Mouse (Mus musculus) forebrain, embryonic 14.5 days (tissue): ENCODE results near the gene Foxa3. TPM values are rescaled to one million over a fixed set of nuclear protein-coding genes. Genes with fewer than 3 reads are reported as not detected.
"Not testable (repeated sequence)": the region's sequence is repeated elsewhere in the genome, so short reads cannot be mapped to it uniquely, and the experiment has no call there.

Source experiments
- ATAC-seq: fragments of 200-750 bp; cut with Nextera tagmentation; 2 replicates; pipeline ENCODE4 v1.8.0; 2017; ENCODE audit warnings: mild to moderate bottlenecking, moderate library complexity
- DNase-seq: peaks from one replicate; pipeline ENCODE4 v3.0.0-alpha.2; 2015; ENCODE audit warnings: low spot score
- H3K27ac ChIP-seq: fragments of 300-500 bp; sonication (generic); 2 replicates; pipeline ENCODE4 v1.5.1; 2014; ENCODE audit warnings: low read depth, mild to moderate bottlenecking, control low read depth, low read length, moderate library complexity
- H3K27me3 ChIP-seq: fragments of 300-500 bp; sonication (generic); replicated peaks from 2 replicates; pipeline ENCODE4 v1.6.1; 2014; ENCODE audit warnings: low read length, control low read depth, mixed read lengths; ENCODE audit not compliant: control insufficient read depth, insufficient read depth
- H3K36me3 ChIP-seq: fragments of 300-500 bp; sonication (generic); 2 replicates; pipeline ENCODE4 v1.6.1; 2014; ENCODE audit warnings: low read length, control low read depth; ENCODE audit not compliant: control insufficient read depth, insufficient read depth
- H3K4me1 ChIP-seq: fragments of 300-500 bp; sonication (generic); 2 replicates; pipeline ENCODE4 v1.6.1; 2014; ENCODE audit warnings: antibody characterized with exemption, low read length, control low read depth; ENCODE audit not compliant: control insufficient read depth, insufficient read depth
- H3K4me2 ChIP-seq: fragments of 300-500 bp; sonication (generic); 2 replicates; pipeline ENCODE4 v1.6.1; 2014; ENCODE audit warnings: mild to moderate bottlenecking, control low read depth, low read length
- H3K4me3 ChIP-seq: fragments of 300-500 bp; sonication (generic); 2 replicates; pipeline ENCODE4 v1.5.1; 2014; ENCODE audit warnings: low read depth, low read length, control low read depth
- H3K9ac ChIP-seq: fragments of 300-500 bp; sonication (generic); 2 replicates; pipeline ENCODE4 v1.6.1; 2014; ENCODE audit warnings: mild to moderate bottlenecking, low read length, control low read depth, moderate library complexity
- H3K9me3 ChIP-seq: fragments of 300-500 bp; sonication (generic); replicated peaks from 2 replicates; pipeline ENCODE4 v1.6.1; 2016; ENCODE audit warnings: low read length, control low read depth, mixed read lengths; ENCODE audit not compliant: control insufficient read depth
- WGBS: fragments of 180-500 bp; shearing (Covaris S2); extraction: QIAGEN DNeasy Blood & Tissue Kit; methylation state at CpG from one replicate; pipeline ENCODE4 v1.1.7; 2014; 5-methylcytosine and 5-hydroxymethylcytosine counted together
- polyA plus RNA-seq: library from polyadenylated mRNA; unstranded; fragments of >200 nt; fragmentation: Nextera tagmentation; extraction: Ambion mirVana; gene quantifications from 2 replicates; pipeline ENCODE4 v1.2.1, GENCODE M21; 2014

Gene Foxa3
- not detected in 2 replicates for polyA plus RNA-seq

DNA sequence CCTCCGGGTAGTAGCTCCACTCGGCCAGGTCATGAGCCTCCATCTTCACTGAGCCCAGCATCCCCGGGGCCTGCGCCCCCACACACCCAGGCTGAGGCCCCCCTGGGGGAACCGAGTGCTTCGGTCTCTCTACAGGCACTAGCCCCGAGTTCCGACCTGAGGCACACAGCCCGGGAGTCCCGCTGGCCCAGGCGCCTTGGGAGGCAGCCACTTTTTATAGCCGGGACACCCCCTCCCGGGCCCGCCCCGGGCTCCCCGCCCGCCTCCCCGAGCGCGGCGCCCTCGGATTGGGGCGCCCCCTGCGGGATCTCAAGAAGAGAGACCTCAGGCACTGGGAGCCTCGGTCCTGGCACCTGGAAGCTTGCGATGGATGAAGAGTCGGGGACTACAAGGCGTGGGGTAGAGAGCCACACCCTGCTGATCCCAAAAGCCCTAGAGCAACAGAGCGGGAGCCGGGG is at the start of gene Foxa3:
Foxa3 (minus strand) TSS at position 182 of the 458 bp plus-strand sequence.
- DNase-seq (no peak), ATAC-seq (peak; percentile 11)
- peak within 1 kb of the TSS; percentile 87 for H3K4me3 ChIP-seq
- H3K9me3 ChIP-seq: no peaks in the 10 kb centered on the region
- 3% methylated on average over 29 of the region's 30 CpGs for WGBS
- peak within 1 kb of the TSS; percentile 23; the same call in 1 of the 2 replicates for H3K27ac ChIP-seq
- H3K9ac ChIP-seq: peak within 1 kb of the TSS; percentile 92
- H3K4me1 ChIP-seq: peaks cover 4% of the 10 kb centered on the region; the same call in 1 of the 2 replicates
- H3K27me3 ChIP-seq: peaks cover 30% of the 10 kb centered on the region
- 0 out of 2 replicates have a peak, but pooled peaks cover under 1% of the 10 kb centered on the region for H3K36me3 ChIP-seq
- H3K4me2 ChIP-seq: peak within 1 kb of the TSS; percentile 87

DNA sequence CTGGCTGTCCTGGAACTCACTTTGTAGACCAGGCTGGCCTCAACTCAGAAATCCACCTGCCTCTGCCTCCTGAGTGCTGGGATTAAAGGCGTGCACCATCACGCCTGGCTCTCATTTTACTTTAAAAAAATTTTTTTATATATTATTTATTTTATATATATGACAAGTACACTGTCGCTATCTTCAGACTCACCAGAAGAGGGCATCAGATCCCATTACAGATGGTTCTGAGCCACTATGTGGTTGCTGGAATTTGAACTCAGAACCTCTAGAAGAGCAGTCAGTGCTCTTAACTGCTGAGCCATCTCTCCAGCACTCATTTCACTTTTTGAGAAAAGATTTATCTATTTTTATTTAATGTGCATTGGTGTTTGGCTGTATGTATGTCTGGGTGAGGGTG is 47.7 kb upstream of the Foxa3 start:
- H3K27ac ChIP-seq, DNase-seq, H3K27me3 ChIP-seq, ATAC-seq, H3K36me3 ChIP-seq, H3K9ac ChIP-seq, H3K4me2 ChIP-seq, H3K4me1 ChIP-seq, H3K4me3 ChIP-seq, H3K9me3 ChIP-seq: not testable (repeated sequence)
- 51% methylated on average over 3 of the region's 3 CpGs for whole genome bisulfite sequencing

DNA sequence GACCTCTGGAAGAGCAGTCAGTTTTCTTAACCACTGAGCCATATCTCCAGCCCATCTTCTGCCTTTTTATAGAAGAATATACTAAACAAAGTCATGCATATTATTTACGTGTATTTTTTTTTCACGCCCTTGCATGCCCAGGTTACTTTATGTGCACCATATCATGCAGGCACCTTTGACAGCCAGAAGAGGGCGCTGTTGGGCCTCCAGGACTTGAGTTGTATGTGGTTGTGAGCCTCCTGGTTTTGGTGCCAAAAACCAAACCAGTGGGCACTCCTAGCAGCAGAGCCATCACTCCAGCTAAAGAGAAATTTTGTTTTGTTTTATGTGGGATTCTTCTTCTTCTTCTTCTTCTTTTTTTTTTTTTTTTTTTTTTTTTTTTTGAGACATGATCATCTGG is 46.2 kb upstream of the Foxa3 start:
- no peak for DNase-seq
- 50% methylated on average over 3 of the region's 3 CpGs for WGBS

DNA sequence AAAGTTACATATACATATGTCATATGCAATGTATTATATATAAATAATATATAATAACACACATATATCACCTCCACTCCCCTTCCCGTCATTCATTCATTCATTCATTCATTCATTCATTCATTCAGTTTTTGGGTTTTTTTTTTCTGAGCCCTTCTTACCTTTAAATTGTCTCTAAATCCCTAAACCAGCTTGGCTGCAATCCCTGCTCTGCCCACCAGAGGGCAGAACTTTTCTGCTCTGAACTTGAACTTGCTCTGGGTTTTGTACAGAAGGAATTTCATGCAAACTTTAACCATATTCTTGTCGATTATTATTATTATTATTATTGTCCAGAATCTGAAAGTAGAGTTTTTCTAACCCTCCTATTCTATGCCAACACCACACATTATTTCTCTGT is 45.4 kb upstream of the Foxa3 start:
- H3K36me3 ChIP-seq: no peaks in the 10 kb centered on the region
- WGBS: 7% methylated on average over 2 of the region's 2 CpGs
- peak; percentile 80 for DNase-seq

More for the DNA sequence above, 46.2 kb upstream of the Foxa3 start:
- Histone ChIP-seq H3K4me1 (no peaks in the 10 kb centered on the region), H3K9me3 (no peaks in the 10 kb centered on the region), H3K36me3 (no peaks in the 10 kb centered on the region), H3K9ac (no peak overlapping the region), H3K27ac (no peak overlapping the region), H3K4me3 (no peak overlapping the region), H3K4me2 (no peak overlapping the region), H3K27me3 (peaks cover 13% of the 10 kb centered on the region)
- ATAC-seq: no peak

DNA sequence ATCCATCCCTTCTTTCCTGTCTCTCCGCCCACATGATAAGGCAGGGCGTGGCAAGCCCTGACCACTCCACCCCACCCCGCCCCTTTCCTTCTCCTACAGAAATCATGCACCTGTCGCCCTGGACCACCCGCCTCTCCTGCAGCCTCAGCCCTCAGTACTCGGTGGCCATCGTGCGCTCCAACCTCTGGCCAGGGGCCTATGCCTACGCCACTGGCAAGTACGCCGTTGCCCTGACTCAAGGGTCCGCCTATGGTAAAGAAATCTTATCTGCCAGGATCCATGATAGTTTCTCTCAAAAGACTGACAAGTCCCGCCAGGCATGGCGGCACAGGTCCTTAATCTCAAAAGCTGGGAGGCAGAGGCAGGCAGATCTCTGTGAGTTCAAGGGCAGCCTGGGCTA is 44.6 kb upstream of the Foxa3 start:
- H3K27ac ChIP-seq: no peak overlapping the region
- ATAC-seq (no peak), DNase-seq (no peak)
- H3K4me2 ChIP-seq: no peak overlapping the region
- H3K4me3 ChIP-seq: no peak overlapping the region
- H3K9ac ChIP-seq: no peak overlapping the region
- H3K9me3 ChIP-seq: no peaks in the 10 kb centered on the region
- peaks cover 13% of the 10 kb centered on the region for H3K27me3 ChIP-seq
- H3K36me3 ChIP-seq: no peaks in the 10 kb centered on the region
- 71% methylated on average over 14 of the region's 14 CpGs for whole genome bisulfite sequencing
- H3K4me1 ChIP-seq: no peaks in the 10 kb centered on the region

More for the DNA sequence above, 45.4 kb upstream of the Foxa3 start:
- no peaks in the 10 kb centered on the region for H3K4me1 ChIP-seq
- H3K27me3 ChIP-seq: peaks cover 13% of the 10 kb centered on the region
- no peak overlapping the region for H3K4me2 ChIP-seq
- no peak overlapping the region for H3K9ac ChIP-seq
- H3K9me3 ChIP-seq: no peaks in the 10 kb centered on the region
- H3K27ac ChIP-seq: no peak overlapping the region
- no peak for ATAC-seq
- no peak overlapping the region for H3K4me3 ChIP-seq

DNA sequence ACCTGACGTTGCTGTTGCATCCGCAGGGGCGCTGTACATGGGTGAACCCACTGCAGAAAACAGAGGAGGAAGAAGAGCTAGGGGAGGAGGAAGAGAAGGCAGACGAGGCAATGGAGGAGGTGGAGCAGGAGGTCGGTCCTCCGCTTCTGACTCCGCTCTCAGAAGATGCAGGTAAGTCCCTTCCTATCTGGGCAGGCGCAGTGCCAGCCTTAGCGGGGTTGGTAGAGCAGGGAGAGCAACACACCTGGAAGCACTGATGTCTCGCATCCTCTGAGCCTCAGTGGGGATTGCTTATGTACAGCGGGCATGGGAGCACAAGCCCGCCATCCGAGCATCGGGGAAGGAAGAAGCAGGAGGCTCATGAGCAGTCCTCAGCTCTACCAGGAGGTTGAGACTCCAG is 43.7 kb upstream of the Foxa3 start:
- 53% methylated on average over 14 of the region's 14 CpGs for WGBS
- no peak for ATAC-seq
- H3K4me1 ChIP-seq: no peaks in the 10 kb centered on the region

DNA sequence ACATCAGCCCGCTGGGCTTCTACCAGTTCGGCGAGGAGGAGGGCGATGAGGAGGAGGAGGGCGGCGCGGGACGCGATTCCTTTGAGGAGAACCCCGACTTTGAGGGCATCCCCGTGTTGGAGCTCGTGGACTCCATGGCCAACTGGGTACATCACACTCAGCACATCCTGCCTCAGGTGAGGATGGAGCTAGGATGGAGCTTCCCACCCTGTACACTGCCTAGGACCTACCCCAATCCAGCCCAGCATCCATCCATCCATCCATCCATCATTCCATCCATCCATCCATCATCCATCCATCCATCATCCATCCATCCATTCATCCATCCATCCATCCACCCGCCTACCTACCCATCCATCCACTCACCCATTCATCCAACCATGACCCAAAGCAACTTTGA is 42.6 kb upstream of the Foxa3 start:
- 65% methylated on average over 13 of the region's 13 CpGs for WGBS
- ATAC-seq (no peak), DNase-seq (no peak)
- no peaks in the 10 kb centered on the region for H3K4me1 ChIP-seq
- no peak overlapping the region for H3K4me2 ChIP-seq
- H3K9me3 ChIP-seq: no peaks in the 10 kb centered on the region
- H3K27ac ChIP-seq: no peak overlapping the region
- H3K27me3 ChIP-seq: peaks cover 13% of the 10 kb centered on the region
- H3K4me3 ChIP-seq: no peak overlapping the region
- H3K9ac ChIP-seq: no peak overlapping the region
- H3K36me3 ChIP-seq: no peaks in the 10 kb centered on the region

More for the DNA sequence above, 43.7 kb upstream of the Foxa3 start:
- no peak for DNase-seq
- peaks cover 13% of the 10 kb centered on the region for H3K27me3 ChIP-seq
- H3K4me3 ChIP-seq: no peak overlapping the region
- H3K36me3 ChIP-seq: no peaks in the 10 kb centered on the region
- H3K9me3 ChIP-seq: no peaks in the 10 kb centered on the region
- H3K9ac ChIP-seq: no peak overlapping the region
- H3K27ac ChIP-seq: no peak overlapping the region
- H3K4me2 ChIP-seq: no peak overlapping the region

DNA sequence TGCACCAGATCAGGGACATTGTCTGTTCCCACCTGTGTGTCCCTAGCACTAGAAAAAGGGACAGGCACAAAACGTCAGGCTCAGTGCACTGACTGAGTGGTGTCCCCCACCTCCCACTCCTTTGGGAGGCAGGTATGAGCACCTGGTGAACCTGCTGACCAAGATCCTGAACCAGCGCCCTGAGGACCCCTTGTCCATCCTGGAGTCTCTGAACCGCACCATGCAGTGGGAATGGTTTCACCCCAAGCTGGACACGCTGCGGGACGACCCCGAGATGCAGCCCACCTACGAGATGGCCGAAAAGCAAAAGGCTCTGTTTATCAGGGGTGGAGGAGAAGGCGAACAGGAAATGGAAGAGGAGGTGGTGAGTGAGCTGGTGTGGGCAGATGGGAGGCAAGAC is 34.1 kb upstream of the Foxa3 start:
- Histone ChIP-seq H3K4me2 (no peak overlapping the region), H3K36me3 (peaks cover 1% of the 10 kb centered on the region; the same call in 1 of the 2 replicates), H3K27me3 (no peaks in the 10 kb centered on the region), H3K27ac (no peak overlapping the region), H3K9me3 (no peaks in the 10 kb centered on the region), H3K4me1 (no peaks in the 10 kb centered on the region), H3K9ac (no peak overlapping the region), H3K4me3 (no peak overlapping the region)
- 90% methylated on average over 10 of the region's 10 CpGs for WGBS
- ATAC-seq: no peak
- DNase-seq: no peak

DNA sequence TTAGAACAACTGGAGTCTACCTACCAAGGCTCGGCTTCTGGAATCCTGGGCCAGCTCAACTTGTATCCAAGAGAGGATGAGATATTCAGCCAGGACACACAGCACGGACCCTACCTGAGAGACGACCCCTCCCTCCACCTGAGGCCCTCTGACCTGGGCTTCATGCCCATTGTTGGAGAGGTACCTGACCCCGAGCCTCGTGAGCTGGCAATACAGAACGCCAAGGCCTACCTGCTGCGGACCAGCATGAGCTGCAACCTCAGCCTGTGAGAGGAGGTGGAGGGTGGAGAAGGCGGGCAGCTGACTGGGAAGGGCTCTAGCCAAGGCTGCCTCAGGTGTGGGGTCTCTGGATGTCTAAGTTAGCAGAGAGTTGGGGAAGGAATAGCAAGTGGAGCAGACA is 31.8 kb upstream of the Foxa3 start:
- DNase-seq: no peak
- 87% methylated on average over 8 of the region's 8 CpGs for WGBS
- no peaks in the 10 kb centered on the region for H3K9me3 ChIP-seq
- H3K4me2 ChIP-seq: no peak overlapping the region
- no peak overlapping the region for H3K9ac ChIP-seq
- ATAC-seq: no peak
- no peak overlapping the region for H3K27ac ChIP-seq
- no peaks in the 10 kb centered on the region for H3K4me1 ChIP-seq
- no peaks in the 10 kb centered on the region for H3K27me3 ChIP-seq
- no peak overlapping the region for H3K4me3 ChIP-seq
- peaks cover 22% of the 10 kb centered on the region for H3K36me3 ChIP-seq
